Mouse (Mus musculus): Measurements from ENCODE around the gene Plagl2.

Plagl2 gene

DNA sequence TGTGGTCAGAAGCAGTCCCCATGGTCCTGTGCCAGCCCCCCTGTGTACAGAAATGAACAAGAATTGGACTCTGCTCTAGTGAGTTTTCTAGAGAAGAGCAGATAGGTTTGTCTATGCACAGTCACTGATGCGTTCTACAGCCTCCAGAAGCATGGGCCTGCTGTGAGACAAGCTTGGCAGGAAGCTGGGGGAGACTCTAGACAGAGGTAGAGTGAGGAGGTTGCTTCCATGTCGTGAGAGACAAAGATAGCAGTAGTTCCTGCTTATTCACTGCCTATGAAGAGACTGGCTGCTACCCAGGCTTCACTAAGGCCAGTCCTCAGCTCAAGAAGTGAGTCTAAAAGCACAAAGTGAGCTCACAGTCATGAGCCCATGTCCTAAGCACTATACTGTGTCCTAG lies 50.0 kb downstream of the Plagl2 start:
- DNase-seq (ENCODE audit: low spot score), result no peak

DNA sequence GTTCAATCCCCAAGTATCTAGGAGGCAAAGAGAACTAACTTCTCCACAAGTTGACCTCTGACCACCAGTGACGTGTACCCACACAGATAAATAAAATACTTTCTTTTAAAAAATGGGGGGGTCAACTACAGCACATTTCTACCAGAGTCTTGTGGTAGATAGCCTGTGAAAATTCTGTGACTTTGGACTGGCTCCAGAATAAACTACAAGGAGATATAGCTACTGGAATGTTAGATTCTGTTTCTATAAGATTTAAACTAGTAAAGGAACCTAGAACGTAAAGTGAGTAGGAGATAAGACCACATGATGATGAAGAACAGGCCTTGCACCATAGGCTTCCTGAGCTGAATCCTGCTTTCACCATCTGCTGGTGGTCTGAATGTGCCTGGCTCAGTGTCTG lies 53.4 kb downstream of the Plagl2 start:
- no peak for DNase-seq (ENCODE audit: low spot score)

DNA sequence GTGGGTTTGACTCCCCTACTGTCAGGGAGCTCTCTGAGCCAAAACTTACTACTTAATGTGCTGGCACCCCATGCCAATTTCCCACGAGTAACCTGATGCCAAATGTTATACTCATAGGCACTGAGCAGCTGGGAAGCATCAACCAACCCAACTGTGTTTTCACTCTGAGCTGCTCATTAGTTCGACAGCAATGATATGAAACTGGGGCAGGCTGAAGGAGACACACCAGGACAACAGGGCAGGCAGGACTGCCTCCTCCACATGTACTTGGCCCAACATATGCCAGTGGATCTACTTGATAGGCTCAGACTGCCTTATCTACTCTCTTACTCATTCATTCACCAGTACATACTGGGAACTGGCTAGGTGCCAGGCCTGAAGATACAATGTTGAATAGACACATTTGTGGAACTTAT lies 55.0 kb downstream of the Plagl2 start:
- no peak for DNase-seq (ENCODE audit: low spot score)

DNA sequence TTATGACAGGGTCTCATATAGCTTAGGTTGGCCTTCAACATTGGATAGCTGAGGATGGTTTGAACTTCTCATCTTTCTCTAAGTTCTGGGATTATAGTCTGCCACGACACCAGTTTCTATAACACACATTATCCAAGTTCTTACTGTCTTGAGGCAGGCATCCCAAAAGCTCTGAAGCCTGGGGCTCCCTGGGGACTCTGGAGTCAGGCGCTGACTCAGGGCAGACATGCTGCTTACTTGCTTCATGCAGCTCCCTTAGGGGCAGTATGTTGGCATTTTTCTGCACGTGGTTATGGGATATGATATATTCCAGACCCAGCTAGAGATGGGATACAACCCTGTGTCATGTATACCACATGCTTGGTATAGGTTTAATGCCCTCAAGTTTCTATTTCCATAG lies 61.3 kb downstream of the Plagl2 start:
- DNase-seq (ENCODE audit: low spot score), result no peak

DNA sequence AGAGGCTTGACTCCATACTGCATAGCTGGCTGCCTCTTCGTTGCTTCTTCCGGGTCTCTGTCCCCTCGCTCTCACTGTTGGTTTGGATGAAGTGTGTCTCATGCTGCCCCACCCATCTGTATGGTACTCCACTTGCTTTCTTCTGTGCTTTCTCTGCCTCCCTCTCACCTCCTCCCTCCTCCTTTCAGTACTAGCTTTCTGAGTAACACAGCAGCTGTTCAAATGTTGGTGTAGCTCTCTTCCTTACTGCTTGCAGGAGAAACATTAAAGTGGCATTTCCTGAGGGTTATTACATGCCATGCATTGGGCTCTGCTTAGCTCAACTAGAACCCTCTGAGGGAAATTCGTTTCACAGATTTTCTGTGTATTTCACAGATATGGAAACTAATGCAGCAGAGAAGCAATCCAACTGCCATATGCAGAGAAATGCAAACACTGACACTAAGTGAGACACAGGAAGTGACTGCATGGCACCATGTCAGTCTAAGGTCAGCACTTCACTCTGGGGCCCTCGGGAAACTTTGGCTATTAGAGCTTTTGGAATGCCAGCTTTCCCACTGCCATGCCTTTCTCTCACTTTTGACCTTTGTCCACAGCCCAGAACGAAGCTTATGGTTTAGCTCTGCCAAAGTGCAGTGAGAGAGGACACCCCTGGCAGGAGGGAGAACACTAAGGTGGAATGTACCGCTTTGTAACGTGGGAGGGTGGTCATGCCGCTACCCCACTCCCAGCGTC lies 61.9 kb downstream of the Plagl2 start:
- DNase-seq (ENCODE audit: low spot score), result no peak
